Mouse (Mus musculus): ENCODE results near the gene Lamtor2. TPM values are rescaled to one million over a fixed set of nuclear protein-coding genes. Genes with fewer than 3 reads are reported as not detected.
A peak's percentile ranks its signal among the peaks of the same experiment; 100 is the strongest.

Gene Lamtor2
- polyA plus RNA-seq, 1 experiment = 126 TPM

DNA sequence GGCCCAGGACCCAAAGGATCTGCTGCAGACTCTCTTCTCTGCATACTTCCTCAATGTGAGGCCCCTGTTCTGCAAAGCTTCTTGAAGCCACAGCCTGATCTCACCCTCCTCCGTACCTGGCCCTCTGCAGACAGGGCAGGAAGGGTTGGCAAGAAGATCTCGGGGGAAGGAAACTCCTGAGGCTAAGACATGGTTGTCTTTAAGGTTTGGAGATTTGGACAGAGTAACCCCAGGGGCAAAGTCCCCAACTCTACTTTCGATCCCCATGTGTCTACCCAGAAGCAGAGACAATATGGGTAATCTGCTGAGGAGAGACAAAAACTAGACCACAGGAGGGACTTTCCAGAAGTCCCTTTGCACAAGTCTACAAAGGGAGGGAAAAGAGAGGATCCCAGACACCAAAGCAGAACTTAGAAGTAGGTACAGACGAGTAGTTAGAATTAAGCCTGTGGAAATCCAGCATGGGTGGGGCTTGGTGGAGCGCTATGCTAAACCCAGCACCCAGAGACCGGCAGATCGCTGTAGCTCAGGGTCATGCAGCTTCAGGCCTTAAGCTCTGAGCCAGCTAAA is 39.2 kb downstream of the Lamtor2 start:
- WGBS = 32% methylated on average over 7 of the region's 7 CpGs
- peaks cover 1% of the 10 kb centered on the region; the same call in 1 of the 2 replicates for H3K4me1 ChIP-seq (ENCODE audit: control insufficient read depth, insufficient read depth, low read length)

GRCm38 (mm10) chr3:88512896-88513545 is 39.9 kb downstream of the Lamtor2 start:
- Histone ChIP-seq H3K4me3 (replicated peaks; ENCODE audit: control insufficient read depth, low read depth, low read length) (no peak overlapping the region), H3K4me1 (ENCODE audit: control insufficient read depth, insufficient read depth, low read length) (peaks cover 1% of the 10 kb centered on the region; the same call in 1 of the 2 replicates), H3K27ac (ENCODE audit: control insufficient read depth, insufficient read depth, low read depth, low read length, poor library complexity) (no peak overlapping the region)
- no peak for TF ChIP-seq CTCF (IDR thresholded peaks at IDR 0.05; ENCODE audit: control insufficient read depth, insufficient read depth, low read length)
- no peak for TF ChIP-seq POLR2A (IDR thresholded peaks at IDR 0.05; ENCODE audit: borderline replicate concordance, control insufficient read depth, low read depth, low read length)
- 28% methylated on average over 15 of the region's 15 CpGs for WGBS

More for the DNA sequence above, 39.2 kb downstream of the Lamtor2 start:
- no peak for TF ChIP-seq POLR2A (IDR thresholded peaks at IDR 0.05; ENCODE audit: borderline replicate concordance, control insufficient read depth, low read depth, low read length)
- no peak for TF ChIP-seq CTCF (IDR thresholded peaks at IDR 0.05; ENCODE audit: control insufficient read depth, insufficient read depth, low read length)
- no peak overlapping the region for H3K4me3 ChIP-seq (replicated peaks; ENCODE audit: control insufficient read depth, low read depth, low read length)
- H3K27ac ChIP-seq (ENCODE audit: control insufficient read depth, insufficient read depth, low read depth, low read length, poor library complexity) = no peak overlapping the region

GRCm38 (mm10) chr3:88512141-88512895 is 40.6 kb downstream of the Lamtor2 start:
- no peak overlapping the region for H3K4me3 ChIP-seq (replicated peaks; ENCODE audit: control insufficient read depth, low read depth, low read length)
- H3K4me1 ChIP-seq (ENCODE audit: control insufficient read depth, insufficient read depth, low read length) = peaks cover 1% of the 10 kb centered on the region; the same call in 1 of the 2 replicates
- WGBS = 63% methylated on average over 6 of the region's 6 CpGs
- H3K27ac ChIP-seq (ENCODE audit: control insufficient read depth, insufficient read depth, low read depth, low read length, poor library complexity) = no peak overlapping the region
- no peak for TF ChIP-seq CTCF (IDR thresholded peaks at IDR 0.05; ENCODE audit: control insufficient read depth, insufficient read depth, low read length)
- no peak for TF ChIP-seq POLR2A (IDR thresholded peaks at IDR 0.05; ENCODE audit: borderline replicate concordance, control insufficient read depth, low read depth, low read length)

- Histone ChIP-seq H3K4me3 (replicated peaks; ENCODE audit: control insufficient read depth, low read depth, low read length) (no peak overlapping the region), H3K4me1 (ENCODE audit: control insufficient read depth, insufficient read depth, low read length) (peaks cover 1% of the 10 kb centered on the region; the same call in 1 of the 2 replicates), H3K27ac (ENCODE audit: control insufficient read depth, insufficient read depth, low read depth, low read length, poor library complexity) (no peak overlapping the region)
- 39% methylated on average over 4 of the region's 4 CpGs for WGBS
- no peak for TF ChIP-seq POLR2A (IDR thresholded peaks at IDR 0.05; ENCODE audit: borderline replicate concordance, control insufficient read depth, low read depth, low read length)
- no peak for TF ChIP-seq CTCF (IDR thresholded peaks at IDR 0.05; ENCODE audit: control insufficient read depth, insufficient read depth, low read length)
These were observed 41.3 kb downstream of the Lamtor2 start for GRCm38 (mm10) chr3:88511559-88511958.

GRCm38 (mm10) chr3:88510421-88511289 is 42.2 kb downstream of the Lamtor2 start:
- 33% methylated on average over 13 of the region's 13 CpGs for WGBS
- no peak for TF ChIP-seq POLR2A (IDR thresholded peaks at IDR 0.05; ENCODE audit: borderline replicate concordance, control insufficient read depth, low read depth, low read length)
- H3K27ac ChIP-seq (ENCODE audit: control insufficient read depth, insufficient read depth, low read depth, low read length, poor library complexity) = no peak overlapping the region
- H3K4me1 ChIP-seq (ENCODE audit: control insufficient read depth, insufficient read depth, low read length) = peaks cover 1% of the 10 kb centered on the region; the same call in 1 of the 2 replicates
- H3K4me3 ChIP-seq (replicated peaks; ENCODE audit: control insufficient read depth, low read depth, low read length) = no peak overlapping the region

DNA sequence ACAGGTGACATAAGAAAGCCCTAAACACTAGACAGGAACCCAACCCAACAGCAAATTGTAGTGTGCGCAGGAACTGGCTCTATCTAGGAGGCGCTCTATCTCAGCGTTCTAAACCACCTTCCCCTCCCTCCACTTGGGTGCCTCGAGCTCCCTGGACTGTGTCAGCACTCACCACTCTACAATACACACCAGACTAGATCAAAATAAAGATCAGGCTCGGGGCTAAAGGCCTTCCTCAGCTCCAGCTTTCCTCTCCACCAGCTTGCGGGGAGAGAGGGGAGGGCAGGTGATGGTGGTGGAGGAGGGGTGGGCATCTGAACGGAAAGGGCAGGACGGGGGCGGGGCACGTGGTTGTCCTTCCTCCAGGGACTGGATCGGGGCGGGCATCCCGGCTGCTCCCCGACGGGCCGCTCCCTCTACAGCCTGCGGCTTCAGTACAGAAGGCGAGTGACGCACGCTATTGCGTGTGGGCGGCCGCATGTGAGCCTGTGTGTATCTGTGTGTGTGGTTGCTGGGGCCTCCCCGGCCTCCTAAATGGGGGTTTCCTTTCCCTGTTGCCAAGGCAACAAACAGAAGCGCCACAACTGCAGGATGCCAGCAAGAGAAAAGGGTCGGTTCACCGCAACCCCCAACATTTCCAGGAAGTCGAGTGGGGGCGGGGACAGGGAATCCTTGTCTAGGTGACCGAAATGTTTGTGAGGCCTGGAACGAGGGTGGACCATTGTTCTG is 43.0 kb downstream of the Lamtor2 start, which contains the start of gene Lmna:
Lmna (minus strand) TSS at position 265 of the 729 bp plus-strand sequence.
- TF ChIP-seq CTCF (IDR thresholded peaks at IDR 0.05; ENCODE audit: control insufficient read depth, insufficient read depth, low read length) (peak; percentile 17; the same call in 1 of the 2 replicates), POLR2A (IDR thresholded peaks at IDR 0.05; ENCODE audit: borderline replicate concordance, control insufficient read depth, low read depth, low read length) (no peak)
- peak within 1 kb of the TSS; percentile 14; the same call in 1 of the 2 replicates for H3K27ac ChIP-seq (ENCODE audit: control insufficient read depth, insufficient read depth, low read depth, low read length, poor library complexity)
- H3K4me3 ChIP-seq (replicated peaks; ENCODE audit: control insufficient read depth, low read depth, low read length) = peak within 1 kb of the TSS; percentile 29
- WGBS = under 1% methylated on average over 31 of the region's 31 CpGs
- peaks cover 1% of the 10 kb centered on the region; the same call in 1 of the 2 replicates for H3K4me1 ChIP-seq (ENCODE audit: control insufficient read depth, insufficient read depth, low read length)

- TF ChIP-seq CTCF (IDR thresholded peaks at IDR 0.05; ENCODE audit: control insufficient read depth, insufficient read depth, low read length) = no peak
- TF ChIP-seq POLR2A (IDR thresholded peaks at IDR 0.05; ENCODE audit: borderline replicate concordance, control insufficient read depth, low read depth, low read length) = no peak
- peaks cover 1% of the 10 kb centered on the region; the same call in 1 of the 2 replicates for H3K4me1 ChIP-seq (ENCODE audit: control insufficient read depth, insufficient read depth, low read length)
- no peak overlapping the region for H3K4me3 ChIP-seq (replicated peaks; ENCODE audit: control insufficient read depth, low read depth, low read length)
- no peak overlapping the region for H3K27ac ChIP-seq (ENCODE audit: control insufficient read depth, insufficient read depth, low read depth, low read length, poor library complexity)
- 50% methylated on average over 3 of the region's 3 CpGs for WGBS
These were observed 43.6 kb downstream of the Lamtor2 start for GRCm38 (mm10) chr3:88509250-88509649.
